Mouse (Mus musculus) naive thymus-derived CD4-positive, alpha-beta T cell, adult 2 months (primary cell): ENCODE measurements around the gene Man1c1.

Experiments
- DNase-seq: peaks from one replicate; pipeline ENCODE4 v3.0.0-alpha.2; 2011; ENCODE audit warnings: low read depth

The Man1c1 gene

DNA sequence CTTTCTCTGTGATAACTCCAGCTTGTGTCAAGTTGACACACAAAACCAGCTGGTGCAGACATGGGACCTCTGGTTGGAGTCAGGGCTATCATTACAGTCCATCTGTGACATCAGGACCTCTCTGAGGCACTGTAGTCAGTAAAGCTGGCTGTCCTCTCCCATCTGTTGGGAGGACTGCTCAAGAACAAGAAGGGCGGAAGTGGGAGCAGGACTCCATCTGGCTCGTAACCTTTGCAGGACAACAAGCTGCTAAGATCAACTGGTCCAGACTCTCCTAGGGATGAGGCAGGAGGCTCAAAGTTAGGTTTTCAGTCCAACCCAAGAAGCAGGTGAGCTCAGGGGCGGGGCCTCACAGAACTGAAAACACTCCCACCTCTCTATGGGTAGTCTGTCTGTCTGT, 29.1 kb downstream of the Man1c1 start:
- no peak for DNase-seq

- no peak for DNase-seq
Observed at GRCm38 (mm10) chr4:134673882-134674463, 30.1 kb downstream of the Man1c1 start.

DNA sequence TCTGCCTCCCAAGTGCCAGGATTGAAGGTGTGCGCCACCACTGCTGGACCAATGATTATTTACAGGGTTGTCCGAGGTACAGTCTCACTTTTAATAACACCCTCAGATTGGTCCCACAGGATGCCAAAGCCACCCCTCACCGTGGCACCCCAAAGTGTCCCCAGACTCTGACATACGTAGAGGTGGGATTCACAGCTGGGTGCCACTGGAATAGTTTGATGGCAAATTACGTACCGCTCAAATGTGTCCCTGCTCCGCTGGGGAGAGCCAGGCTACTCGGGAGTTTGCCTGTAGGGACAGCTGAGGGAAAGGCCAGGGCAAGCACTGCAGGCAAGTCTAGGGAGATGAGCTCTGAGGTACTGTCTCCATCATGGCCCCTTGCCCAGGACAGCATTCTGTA, 30.9 kb downstream of the Man1c1 start:
- no peak for DNase-seq

DNA sequence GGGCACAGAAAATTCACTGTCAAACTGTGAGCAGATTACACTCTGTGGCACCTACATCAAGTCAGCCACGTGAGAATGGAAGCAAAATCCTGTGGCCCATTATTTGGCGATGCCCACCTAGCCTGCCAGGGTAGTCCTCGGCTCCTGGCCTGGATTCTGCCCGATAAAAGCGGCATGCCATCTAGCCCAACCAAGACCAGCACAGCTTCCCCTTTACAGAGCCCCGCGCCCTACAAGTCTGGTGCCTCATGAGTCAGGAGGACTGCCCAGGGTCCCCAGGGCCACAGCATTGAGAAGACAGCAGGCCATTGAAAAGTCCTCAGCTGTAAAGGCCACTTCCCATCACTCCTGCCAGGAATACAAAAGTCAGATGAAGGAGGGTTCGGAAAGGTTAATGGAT, 31.8 kb downstream of the Man1c1 start:
- DNase-seq: no peak

GRCm38 (mm10) chr4:134671660-134672173, 32.4 kb downstream of the Man1c1 start:
- no peak for DNase-seq

- DNase-seq: no peak
Observed at GRCm38 (mm10) chr4:134669742-134670354, 34.2 kb downstream of the Man1c1 start.

DNA sequence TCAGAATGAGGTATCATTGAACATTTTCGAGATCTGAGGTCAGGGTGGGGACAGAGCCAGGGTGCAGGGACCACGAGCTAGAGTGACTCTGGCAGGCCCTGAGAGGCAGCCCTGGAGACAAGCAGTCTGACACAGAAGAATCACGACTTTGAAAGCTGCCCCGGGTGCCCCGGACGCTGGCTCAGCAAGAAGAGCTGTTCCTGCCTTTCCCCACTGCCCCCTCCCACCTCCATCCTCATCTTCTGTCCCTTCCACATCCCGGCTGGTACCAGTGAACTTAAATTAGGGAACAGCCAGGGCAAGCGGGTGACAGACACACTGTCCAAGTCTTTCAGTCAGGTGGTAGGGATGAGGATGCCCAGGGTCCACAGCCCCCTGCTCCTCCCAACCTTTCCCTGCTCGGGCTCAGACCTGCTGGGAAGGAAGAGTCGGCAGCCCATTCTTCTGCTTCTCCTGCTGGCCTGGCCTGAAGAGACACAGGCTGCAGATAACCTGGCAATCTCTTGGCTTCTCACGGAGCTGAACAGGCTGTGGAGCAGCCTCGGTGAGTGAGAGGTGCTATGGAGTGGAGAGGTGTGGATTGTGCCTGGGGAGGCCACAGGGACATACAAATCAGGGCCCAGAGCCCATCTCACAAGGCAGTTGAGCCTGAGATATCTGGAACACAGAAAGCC, 35.6 kb downstream of the Man1c1 start:
- DNase-seq: no peak

DNA sequence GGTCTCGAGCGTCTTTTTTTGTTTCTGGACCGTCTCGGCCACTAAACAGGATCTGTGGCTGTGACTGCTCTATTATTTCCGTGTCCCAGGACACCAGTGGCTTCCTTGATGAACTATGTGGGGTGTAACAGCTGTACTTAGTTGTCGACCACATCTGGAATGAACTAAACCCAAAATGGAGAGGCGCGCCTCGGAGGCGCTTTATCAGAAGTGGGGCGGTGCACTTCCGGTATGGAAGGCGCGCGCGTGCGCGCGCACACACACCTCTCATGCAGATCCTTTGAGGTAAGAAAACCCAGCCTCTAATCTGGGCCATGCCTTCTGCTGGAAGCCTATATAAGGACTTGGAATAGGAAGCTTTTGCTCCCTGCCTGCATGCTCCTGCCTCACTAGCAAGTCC, 37.7 kb downstream of the Man1c1 start:
- DNase-seq: no peak

GRCm38 (mm10) chr4:134663052-134663451, 41.0 kb downstream of the Man1c1 start:
- no peak for DNase-seq

DNA sequence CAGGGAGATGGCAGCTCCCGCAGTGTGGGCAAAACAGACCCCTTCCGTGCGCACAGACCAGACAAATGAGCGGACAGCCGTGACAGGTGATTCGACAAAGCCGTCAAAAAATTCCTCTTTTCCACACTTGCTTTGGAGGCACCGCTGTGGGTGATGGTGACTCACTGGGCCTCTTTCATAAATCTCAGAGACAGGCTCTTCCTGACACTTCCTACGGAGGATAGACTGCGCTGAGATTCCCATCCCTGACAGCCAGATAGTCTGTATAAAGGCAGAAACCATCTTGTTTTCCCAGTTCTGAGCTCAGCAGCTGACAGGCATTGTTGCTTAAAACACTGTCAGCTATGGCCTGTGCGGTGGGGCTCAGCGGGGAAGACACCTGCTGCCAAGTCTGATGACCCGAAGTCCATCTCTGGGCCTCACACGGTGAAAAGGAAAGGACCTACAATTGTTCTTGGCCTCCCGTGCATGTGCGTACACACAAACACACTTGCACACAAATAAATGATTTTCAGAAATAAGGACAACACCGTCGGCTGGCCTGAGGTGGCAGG, 43.4 kb downstream of the Man1c1 start:
- DNase-seq: no peak

- DNase-seq: no peak
Observed at GRCm38 (mm10) chr4:134659354-134660301, 44.5 kb downstream of the Man1c1 start.

GRCm38 (mm10) chr4:134657473-134657872, 46.6 kb downstream of the Man1c1 start:
- DNase-seq: no peak

DNA sequence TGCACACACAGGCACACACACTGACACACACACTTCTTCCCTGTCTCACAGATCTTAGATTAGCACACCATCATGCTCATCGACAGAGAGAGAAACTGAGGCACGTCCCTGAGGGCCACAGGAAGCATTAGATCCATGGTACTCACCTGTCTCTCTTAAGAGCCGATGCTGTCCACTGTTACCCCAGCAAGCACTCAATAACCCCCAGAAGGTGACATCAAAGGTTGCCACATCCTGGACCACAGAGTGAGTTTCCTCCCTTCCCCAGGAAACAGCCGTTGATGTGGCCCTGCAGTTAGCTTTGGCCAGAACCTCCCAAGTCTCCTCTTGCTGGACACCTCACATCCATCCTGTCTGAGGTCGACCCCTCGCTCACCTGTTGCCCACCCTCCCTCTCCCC, 49.7 kb downstream of the Man1c1 start:
- DNase-seq: peak; percentile 60

GRCm38 (mm10) chr4:134652720-134653119, 51.4 kb downstream of the Man1c1 start:
- peak; percentile 33 for DNase-seq

GRCm38 (mm10) chr4:134652151-134652550, 51.9 kb downstream of the Man1c1 start:
- peak; percentile 23 for DNase-seq

DNA sequence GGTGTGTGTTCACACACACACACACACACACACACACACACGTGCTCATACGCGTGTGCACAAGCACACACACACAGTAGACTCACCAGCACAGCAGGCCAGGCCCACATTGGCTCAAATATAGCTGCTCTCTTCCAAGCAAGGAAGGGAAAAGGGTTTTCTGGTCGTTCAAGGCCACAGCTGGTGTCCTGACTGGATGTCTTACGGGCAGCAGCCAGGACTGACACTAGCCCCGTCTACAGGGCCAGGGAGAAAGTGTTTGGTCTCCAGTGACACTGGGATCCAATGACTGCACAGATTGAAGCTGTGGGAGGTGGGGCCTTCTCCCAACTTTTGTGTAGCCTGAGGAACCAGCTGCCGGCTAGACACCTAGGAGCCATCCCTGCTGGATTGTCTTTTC, 52.7 kb downstream of the Man1c1 start:
- DNase-seq: no peak

DNA sequence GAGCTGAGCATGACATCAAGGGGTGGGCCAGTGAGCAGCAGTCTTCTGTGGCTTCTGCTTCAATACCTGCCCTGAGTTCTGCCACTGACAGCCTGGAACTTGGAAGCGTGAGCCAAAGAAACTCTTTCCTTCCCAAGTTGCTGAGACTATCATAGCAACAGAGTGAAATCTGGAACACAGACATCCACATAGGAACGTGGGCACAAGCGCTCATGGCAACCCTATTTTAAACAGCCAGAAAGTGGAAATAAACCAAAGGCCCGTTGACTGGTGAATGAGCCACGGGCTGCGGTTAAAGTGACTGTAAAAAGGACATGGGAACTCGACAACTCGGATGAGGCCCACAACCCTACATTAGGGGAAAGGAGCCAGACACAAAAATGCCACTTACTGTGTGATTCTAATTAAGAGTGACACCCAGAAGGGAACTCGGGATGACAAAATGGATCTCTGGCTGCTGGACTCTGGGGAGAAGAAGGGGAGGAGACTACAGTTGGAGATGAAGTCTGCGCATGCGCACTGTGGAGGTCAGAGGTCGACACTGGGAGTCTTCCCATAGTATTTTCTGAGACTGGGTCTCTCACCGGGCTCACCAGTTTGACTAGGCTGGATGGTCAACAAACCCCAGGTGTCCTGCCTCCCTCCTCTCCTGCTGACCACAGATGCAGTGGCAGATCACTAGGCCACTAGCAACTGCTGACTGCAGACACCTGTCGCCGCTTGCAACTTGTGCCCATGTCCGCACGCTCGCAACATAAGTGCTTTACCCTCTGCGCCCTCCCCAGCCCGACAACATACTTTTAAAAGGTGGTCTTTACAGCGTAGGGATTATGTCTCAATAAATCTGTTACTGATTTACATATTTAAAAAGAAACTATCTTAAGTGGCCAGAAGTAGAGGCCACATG, 58.8 kb downstream of the Man1c1 start:
- DNase-seq: no peak

- peak; percentile 43 for DNase-seq
Observed at GRCm38 (mm10) chr4:134644410-134644809, 59.7 kb downstream of the Man1c1 start.

DNA sequence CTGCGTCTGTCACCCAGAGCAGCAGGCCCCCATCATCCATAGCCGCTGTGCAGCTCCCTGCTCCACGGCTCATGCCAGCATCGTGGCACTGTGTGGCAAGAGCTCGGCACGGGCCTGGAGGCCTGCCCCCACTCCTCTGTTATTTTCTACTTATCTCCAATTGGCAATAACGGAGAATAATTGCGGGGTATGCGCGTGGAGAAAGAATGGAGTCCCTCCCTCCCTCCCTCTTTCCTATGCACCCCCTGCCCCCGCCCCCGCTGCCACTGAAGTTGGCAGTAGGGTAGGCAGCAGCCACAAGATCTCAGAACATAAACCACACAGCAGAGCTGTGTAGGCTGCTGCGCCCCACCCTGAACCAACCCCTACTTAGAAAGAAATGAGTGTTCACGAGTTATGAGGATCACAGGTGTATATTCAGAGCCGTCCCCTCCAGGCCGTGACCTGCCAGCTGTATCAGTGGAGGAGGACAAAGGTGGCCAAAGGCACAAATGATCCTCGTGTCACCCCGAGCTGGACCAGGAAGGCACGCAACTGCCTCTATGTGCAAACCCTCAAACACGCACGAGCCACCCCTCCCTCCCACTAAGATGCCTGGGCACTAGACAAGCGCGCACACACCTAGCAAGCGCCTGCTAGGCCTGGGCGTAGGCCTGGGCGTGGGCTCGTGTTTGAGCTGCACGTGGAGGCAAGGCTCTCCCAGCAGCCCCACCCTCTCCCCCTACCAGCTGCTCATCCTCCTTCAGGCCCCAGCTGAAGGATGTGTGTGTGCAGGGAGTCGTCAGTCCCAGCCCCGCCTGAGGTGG, 62.2 kb downstream of the Man1c1 start:
- DNase-seq: peak; percentile 75

GRCm38 (mm10) chr4:134639325-134639724, 64.8 kb downstream of the Man1c1 start:
- no peak for DNase-seq
